Mouse (Mus musculus): Measurements from ENCODE around the gene Ndufa4l2.

DNA sequence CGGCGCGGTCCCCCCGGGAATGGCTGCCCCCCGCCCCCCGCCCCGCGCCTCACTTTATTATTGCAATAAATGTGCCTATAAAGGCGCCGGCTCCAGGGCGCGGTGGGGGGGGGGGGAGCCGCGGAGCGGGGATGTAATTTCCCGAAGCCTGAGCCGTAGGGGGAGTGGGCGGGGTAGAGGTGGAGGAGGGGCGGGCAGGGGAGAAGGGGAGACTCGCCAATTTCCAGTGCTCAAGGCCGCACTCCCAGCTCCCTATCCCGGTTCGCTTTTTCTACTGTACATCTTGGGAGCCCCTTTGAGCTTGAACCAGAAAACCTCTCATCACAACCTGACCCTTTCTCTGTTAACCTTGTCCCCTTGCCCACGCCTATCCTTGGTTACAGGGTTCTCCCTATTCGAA lies 16.2 kb downstream of the Ndufa4l2 start:
- TF ChIP-seq CTCF (IDR thresholded peaks at IDR 0.05; ENCODE audit: low read depth) (no peak), EP300 (IDR thresholded peaks at IDR 0.05; ENCODE audit: low read depth) (no peak)
